Mouse (Mus musculus): ENCODE results near the gene Rnase4. TPM values are rescaled to one million over a fixed set of nuclear protein-coding genes. Genes with fewer than 3 reads are reported as not detected.

Gene Rnase4
- polyA plus RNA-seq, 1 experiment from 2014 or later, result 32.1 TPM

DNA sequence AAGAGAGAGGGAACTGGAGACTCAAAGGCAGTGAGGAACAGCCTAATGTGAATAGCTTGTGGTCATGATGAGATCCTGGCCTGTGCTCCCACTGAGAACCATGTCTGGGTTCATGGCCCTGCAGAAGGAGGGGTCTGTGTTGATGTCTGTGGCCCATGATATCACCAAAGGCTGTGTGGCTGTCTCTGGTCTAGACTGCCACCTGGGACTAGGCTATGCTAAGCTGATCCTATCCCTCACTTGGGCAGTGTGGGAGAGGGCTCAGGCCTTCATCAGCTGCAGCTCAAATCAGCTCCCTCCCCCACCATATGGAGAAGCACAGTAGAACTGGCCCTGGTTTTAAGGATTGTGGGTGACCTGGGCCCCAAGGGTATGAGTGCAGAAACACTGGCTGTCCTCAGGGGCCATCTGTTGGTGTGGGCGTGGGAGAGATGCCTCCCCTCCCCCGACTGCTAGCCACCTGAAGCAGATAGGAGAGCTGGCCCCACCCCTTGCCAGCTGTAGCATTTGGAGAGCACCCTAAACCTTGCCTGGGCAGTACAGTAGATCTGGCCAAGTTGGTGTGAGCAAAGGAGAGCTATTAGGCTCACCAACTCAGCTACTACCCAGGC is 36.9 kb downstream of the Rnase4 start:
- no peak for DNase-seq (ENCODE audit: low spot score)

DNA sequence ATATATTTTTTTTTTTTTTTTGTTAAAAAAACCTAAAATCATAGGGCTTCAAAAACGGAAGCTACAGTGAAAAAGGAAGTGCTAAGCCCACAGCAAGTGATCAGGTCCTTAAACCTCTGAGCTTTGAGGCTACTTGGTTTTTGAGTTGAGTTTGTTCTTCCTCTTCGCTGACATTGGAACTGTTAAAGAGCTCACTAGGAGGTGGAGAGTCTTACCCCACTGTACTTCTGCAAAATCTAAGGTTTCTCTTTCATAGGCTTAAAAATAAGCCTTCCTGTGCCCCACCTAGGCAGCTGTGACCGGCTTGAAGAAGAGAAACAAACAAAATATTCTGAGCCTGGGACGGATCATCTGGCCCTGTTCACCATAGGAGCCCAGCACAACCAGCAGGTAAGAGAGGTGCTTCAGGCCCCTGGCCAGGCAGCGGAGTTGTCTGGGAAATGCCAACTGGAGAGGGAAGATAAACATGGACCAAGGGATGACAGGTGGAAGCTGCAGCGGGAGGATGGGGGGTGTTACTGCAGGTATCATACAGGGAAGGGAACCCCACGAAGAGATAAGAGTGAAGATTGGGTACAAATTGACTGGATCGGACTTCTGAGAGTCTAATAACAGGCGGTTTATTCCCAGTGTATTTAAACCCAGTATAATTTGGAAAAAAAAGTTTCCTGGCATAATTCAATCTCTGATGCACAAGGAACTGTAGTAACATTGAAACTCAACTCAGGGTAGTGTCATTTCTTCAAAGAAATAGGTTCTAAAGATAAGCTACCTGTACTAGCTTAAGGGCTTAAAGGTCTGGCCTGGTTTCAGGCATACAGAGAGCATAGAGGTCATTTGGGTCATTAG is 38.1 kb downstream of the Rnase4 start:
- DNase-seq (ENCODE audit: low spot score), result peak; percentile 6

- DNase-seq (ENCODE audit: low spot score), result no peak
Measured at GRCm38 (mm10) chr14:51129624-51129975, 38.7 kb downstream of the Rnase4 start.

DNA sequence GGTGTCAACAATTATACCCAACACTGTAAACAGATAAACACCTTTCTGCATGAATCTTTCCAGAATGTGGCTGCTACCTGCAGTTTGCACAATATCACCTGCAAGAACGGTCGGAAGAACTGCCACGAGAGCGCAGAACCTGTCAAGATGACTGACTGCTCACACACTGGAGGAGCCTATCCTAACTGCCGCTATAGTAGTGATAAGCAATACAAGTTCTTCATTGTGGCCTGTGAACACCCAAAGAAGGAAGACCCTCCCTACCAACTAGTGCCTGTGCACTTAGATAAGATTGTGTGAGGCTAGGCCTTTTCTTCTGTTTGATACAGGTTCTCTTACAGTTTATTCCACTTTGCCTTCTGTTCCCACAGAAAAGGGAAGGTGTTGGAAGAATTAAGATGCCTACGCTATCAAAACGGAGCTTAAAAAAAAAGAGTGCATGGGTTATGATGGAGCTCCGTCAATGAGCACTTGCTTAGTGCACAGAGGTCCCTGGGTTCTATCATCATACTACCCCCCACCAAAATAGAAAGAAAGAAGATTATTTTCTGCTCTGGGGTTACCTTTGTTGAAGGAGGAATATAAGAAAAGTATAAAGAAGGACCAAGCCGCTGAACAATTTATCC is 39.6 kb downstream of the Rnase4 start:
- no peak for DNase-seq (ENCODE audit: low spot score)

DNA sequence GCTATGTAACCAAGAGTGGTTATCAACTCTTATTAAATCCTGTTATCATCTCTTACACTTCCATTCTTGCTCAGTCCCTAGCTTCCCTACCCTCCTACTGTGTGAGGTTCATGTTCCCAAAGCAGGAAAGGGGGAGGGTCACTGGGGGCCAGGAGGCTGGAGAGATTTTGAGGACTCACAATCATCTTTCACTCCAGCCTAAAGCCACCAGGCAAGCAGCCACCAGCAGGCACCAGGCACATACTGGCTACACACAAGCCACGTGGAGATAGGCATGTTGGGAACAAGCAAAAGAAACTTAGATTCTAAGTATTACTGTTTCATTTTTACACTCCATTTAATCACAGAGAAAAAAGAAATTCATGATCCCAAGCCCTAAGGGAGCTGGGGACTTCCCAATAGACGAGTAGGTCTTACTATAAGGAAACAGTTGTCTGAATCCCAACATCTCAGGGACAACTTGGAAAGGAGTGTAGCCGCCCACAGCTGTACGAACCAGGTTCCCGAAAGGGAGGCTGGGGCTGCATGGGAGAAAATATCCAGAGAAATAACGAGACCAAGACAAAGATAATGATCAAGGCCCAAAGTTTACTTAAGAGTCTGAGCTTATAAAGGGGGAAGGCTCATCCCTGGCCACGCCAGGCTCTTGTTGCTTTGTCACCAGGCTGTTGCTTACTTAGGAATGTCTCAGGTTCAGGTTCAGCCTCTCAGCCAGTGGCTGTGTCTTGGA is 40.4 kb downstream of the Rnase4 start:
- no peak for DNase-seq (ENCODE audit: low spot score)

DNA sequence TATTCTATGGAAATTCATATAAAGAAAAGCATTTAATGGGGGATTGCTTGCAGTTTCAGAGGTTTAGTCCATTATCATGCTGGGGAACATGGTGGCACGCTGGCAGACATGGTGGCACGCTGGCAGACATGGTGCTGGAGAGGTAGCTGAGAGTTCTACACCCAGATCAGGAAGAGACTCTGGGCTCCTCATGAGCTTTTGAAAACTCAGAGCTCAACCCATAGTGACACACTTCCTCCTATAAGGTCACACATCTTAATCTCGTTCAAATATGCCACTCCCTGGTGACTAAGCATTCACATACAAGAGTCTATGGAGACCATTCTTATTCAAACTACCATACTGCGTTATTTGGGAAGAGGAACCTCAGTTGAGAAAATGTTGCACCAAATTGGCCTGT is 41.5 kb downstream of the Rnase4 start:
- DNase-seq (ENCODE audit: low spot score), result no peak

GRCm38 (mm10) chr14:51140342-51140741 is 49.5 kb downstream of the Rnase4 start:
- DNase-seq (ENCODE audit: low spot score), result no peak

DNA sequence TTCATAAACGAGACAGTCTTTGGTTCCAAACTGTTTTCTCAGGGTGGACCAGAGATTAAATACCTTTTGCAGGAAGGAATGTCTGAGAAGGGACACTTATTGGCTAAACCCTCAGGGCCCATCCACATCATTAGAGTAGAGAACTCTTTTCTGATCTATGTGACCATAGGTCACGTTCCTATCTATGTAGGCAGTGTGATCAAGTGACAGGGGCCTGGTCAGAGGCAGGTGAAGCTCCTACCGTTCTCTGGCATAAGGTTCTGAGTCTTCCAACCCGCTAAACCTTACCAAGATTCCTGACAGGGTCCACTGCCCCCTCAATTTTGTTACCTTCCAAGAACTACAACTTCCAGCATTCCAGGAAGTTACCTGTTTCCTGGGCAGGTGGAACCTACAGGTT is 51.2 kb downstream of the Rnase4 start:
- no peak for DNase-seq (ENCODE audit: low spot score)

- DNase-seq (ENCODE audit: low spot score), result no peak
Measured at GRCm38 (mm10) chr14:51142568-51142967, 51.7 kb downstream of the Rnase4 start.

DNA sequence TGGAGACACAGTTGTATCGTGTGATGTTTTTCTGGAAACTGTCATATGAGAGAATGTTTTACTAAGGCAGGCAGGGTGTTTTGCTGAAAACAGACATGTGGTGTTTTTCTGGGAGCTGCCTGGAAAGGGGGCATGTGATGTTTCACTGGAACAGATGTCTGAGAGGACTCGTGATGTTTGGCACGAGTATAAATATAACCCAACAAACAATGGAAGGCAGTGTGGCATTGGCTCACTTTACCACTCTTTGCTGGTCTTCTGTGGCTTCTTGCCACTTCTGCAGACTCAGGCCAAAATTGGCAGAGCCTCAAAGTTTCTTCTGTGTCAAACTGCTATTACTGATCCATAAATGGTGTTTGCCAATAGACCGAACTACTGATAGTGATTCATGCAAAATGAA is 52.4 kb downstream of the Rnase4 start:
- no peak for DNase-seq (ENCODE audit: low spot score)

GRCm38 (mm10) chr14:51143937-51144336 is 53.1 kb downstream of the Rnase4 start:
- no peak for DNase-seq (ENCODE audit: low spot score)

GRCm38 (mm10) chr14:51144451-51144850 is 53.6 kb downstream of the Rnase4 start:
- DNase-seq (ENCODE audit: low spot score), result no peak

- DNase-seq (ENCODE audit: low spot score), result no peak
Measured at GRCm38 (mm10) chr14:51145521-51145920, 54.6 kb downstream of the Rnase4 start.

DNA sequence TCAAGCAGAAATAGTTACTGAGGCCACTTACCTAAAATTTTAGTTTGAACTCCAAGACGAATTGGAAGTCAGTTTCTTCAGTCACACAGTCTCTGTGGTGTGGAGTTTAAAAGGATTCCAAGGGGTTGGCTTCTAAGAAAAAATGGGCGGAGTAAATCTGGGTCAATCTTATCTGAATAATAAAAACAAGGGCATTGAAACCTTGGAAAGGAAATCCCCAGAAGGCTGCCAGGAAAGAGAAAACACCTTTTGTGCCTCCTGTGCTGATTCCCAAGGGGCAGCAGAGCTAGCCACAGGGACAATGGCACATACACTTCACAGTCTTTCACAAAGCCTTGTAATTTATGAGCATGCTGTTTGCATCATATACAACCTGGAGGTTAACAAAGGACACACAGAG is 55.8 kb downstream of the Rnase4 start, which contains the start of gene Rnase1:
Gene Rnase1, minus strand, starts transcription at position 101 of the 400 bp plus-strand sequence.
- DNase-seq (ENCODE audit: low spot score), result no peak

DNA sequence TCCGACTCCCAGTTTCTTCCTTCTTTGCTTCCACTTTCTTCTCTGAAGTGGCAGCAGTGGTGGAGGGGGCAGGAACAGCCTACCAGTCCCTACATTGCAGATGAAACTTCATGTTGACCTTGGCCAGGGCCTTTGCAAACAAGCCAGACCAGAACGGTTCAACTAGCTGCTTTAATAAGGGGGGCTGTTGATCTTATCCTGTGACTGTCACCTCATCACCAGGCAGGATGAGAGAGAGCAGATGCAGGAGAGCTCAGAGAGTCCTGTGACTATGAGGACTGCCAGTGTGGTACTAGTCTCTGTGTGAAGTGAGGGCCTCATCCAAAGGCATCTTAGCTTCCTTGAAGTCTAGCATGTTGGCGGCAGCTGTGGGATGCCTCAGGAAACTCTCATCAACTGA is 57.1 kb downstream of the Rnase4 start:
- DNase-seq (ENCODE audit: low spot score), result no peak

DNA sequence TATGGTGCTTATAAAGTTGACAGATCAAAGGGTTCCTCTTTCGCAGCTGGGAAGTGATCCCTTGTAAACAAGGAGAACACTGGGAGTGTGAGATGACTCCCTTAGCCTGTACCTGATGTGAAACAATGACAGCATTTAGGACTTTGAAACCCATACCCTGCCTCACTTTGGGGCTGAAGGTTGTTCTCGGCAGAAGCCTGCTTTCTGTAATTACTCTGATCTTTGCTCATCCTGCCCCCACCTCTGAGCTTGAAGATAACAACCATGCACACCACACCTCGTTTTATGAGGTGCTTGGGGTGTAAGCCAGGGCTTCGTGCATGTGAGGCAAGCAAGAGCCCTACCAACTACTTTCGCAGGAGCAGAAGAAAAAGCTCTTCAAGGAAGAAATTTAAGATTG is 58.3 kb downstream of the Rnase4 start:
- DNase-seq (ENCODE audit: low spot score), result no peak

- no peak for DNase-seq (ENCODE audit: low spot score)
Measured at GRCm38 (mm10) chr14:51150206-51150831, 59.4 kb downstream of the Rnase4 start.

GRCm38 (mm10) chr14:51152249-51152870 is 61.5 kb downstream of the Rnase4 start:
- no peak for DNase-seq (ENCODE audit: low spot score)

Measured in thymus, postnatal 0 days (tissue).